Mouse (Mus musculus) G1E (cell line): Measurements from ENCODE around the gene Zc3h10.

Experiments
- CTCF ChIP-seq: IDR thresholded peaks from 2 replicates; pipeline ENCODE4 v1.5.1; 2012; ENCODE audit warnings: low read depth, low read length, inconsistent platforms, mixed read lengths
- GATA1 ChIP-seq: IDR thresholded peaks from 2 replicates; pipeline ENCODE4 v1.6.1; 2012; ENCODE audit warnings: borderline replicate concordance, low read length, inconsistent platforms, mixed read lengths
- GATA2 ChIP-seq: IDR thresholded peaks from 2 replicates; pipeline ENCODE4 v1.6.1; 2012; ENCODE audit warnings: low read depth, low read length, inconsistent platforms, borderline replicate concordance
- POLR2AphosphoS5 ChIP-seq: IDR thresholded peaks from 2 replicates; pipeline ENCODE4 v1.6.1; 2012; ENCODE audit warnings: low read depth, low read length, inconsistent platforms; ENCODE audit not compliant: insufficient replicate concordance
- TAL1 ChIP-seq: conservative IDR thresholded peaks from 2 replicates; pipeline ENCODE4 v1.6.1; 2012; ENCODE audit warnings: low read depth, low read length, inconsistent platforms, mixed read lengths

DNA sequence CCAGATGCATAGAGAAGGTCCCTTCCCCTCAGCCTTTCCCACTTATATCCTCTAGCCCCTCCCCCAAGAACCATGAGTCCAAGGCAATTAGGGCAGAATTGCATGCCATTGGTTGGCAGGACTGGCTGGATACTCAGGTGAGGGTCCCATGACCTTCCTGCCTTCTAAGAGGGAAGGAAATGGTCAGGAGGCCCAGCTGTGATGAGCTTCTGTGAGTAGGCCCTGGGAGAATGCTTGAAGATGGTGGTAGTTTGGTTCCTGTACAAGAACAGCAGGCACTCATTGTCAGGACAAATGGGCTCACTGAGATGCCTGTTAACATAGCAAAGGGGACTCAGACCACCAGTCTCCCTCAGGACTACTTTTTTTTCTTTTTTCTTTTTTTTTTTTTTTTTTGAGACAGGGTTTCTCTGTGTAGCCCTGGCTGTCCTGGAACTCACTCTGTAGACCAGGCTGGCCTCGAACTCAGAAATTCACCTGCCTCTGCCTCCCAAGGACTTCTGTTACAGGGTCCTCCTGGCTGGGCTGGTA lies 9.2 kb downstream of the Zc3h10 start:
- no peak for TF ChIP-seq CTCF
- TF ChIP-seq GATA2, result no peak
- TF ChIP-seq POLR2AphosphoS5, result no peak
- no peak for TF ChIP-seq GATA1
- no peak for TF ChIP-seq TAL1
